Mouse (Mus musculus) ES-Bruce4 (cell line): ENCODE data around the gene Col4a1. TPM values are rescaled to one million over a fixed set of nuclear protein-coding genes. Genes with fewer than 3 reads are reported as not detected.

Experiments used
- H3K27ac ChIP-seq: 2 replicates; pipeline ENCODE4 v1.5.1; 2012; ENCODE audit warnings: low read length, inconsistent platforms; ENCODE audit not compliant: insufficient read depth
- H3K27me3 ChIP-seq: 2 replicates; pipeline ENCODE4 v1.6.1; 2012; ENCODE audit warnings: mild to moderate bottlenecking, low read length, inconsistent platforms; ENCODE audit not compliant: control insufficient read depth, poor library complexity, insufficient read depth, severe bottlenecking
- H3K36me3 ChIP-seq: 2 replicates; pipeline ENCODE4 v1.6.1; 2012; ENCODE audit warnings: inconsistent platforms, mild to moderate bottlenecking, low read length, moderate library complexity; ENCODE audit not compliant: control insufficient read depth, poor library complexity, insufficient read depth, severe bottlenecking
- H3K4me1 ChIP-seq: one replicate; pipeline ENCODE4 v1.8.1; 2011; ENCODE audit warnings: low read length; ENCODE audit not compliant: control insufficient read depth, insufficient read depth
- H3K4me3 ChIP-seq: 2 replicates; pipeline ENCODE4 v1.5.1; 2011; ENCODE audit warnings: low read depth, mild to moderate bottlenecking, low read length
- H3K9ac ChIP-seq: 2 replicates; pipeline ENCODE4 v1.6.1; 2012; ENCODE audit warnings: low read depth, mild to moderate bottlenecking, inconsistent platforms; ENCODE audit not compliant: poor library complexity, severe bottlenecking
- H3K9me3 ChIP-seq: replicated peaks from 2 replicates; pipeline ENCODE4 v1.6.1; 2012; ENCODE audit warnings: mild to moderate bottlenecking, low read length, inconsistent platforms; ENCODE audit not compliant: control insufficient read depth, poor library complexity, insufficient read depth, severe bottlenecking
- CTCF ChIP-seq: IDR thresholded peaks from one replicate; pipeline ENCODE4 v1.8.1; 2011; ENCODE audit warnings: low read depth, low read length
- EP300 ChIP-seq: IDR thresholded peaks from 2 replicates; pipeline ENCODE4 v1.6.1; 2011; ENCODE audit warnings: low read depth, low read length; ENCODE audit not compliant: insufficient read depth
- POLR2A ChIP-seq: IDR thresholded peaks from one replicate; pipeline ENCODE4 v1.8.1; 2011; ENCODE audit warnings: low read length; ENCODE audit not compliant: insufficient read depth
- polyA plus RNA-seq: library from polyadenylated mRNA; stranded (reverse); fragments of >200 nt; gene quantifications from 2 replicates; pipeline ENCODE4 v1.2.4, GENCODE M21; 2011; ENCODE audit warnings: low read depth; ENCODE audit not compliant: missing spikeins, insufficient read depth, insufficient read length

Gene Col4a1
- polyA plus RNA-seq, 1 experiment, result 56.3 TPM

GRCm38 (mm10) chr8:11279296-11279826 is 33.3 kb downstream of the Col4a1 start:
- H3K36me3 ChIP-seq, result no peaks in the 10 kb centered on the region
- H3K27ac ChIP-seq, result no peak overlapping the region
- H3K27me3 ChIP-seq, result peaks cover 2% of the 10 kb centered on the region; the same call in 1 of the 2 replicates
- 0 out of 2 replicates have a peak overlapping the region, but pooled peaks have one; percentile 3 for H3K9ac ChIP-seq
- H3K4me1 ChIP-seq, result peaks cover 2% of the 10 kb centered on the region
- no peak for TF ChIP-seq POLR2A
- TF ChIP-seq CTCF, result no peak
- TF ChIP-seq EP300, result no peak
- H3K4me3 ChIP-seq, result peak overlapping the region; percentile 39
- H3K9me3 ChIP-seq, result no peaks in the 10 kb centered on the region

- Histone ChIP-seq H3K27ac (no peak overlapping the region), H3K4me1 (peaks cover 2% of the 10 kb centered on the region), H3K27me3 (no peaks in the 10 kb centered on the region), H3K9me3 (no peaks in the 10 kb centered on the region), H3K4me3 (no peak overlapping the region), H3K36me3 (no peaks in the 10 kb centered on the region), H3K9ac (no peak overlapping the region)
- TF ChIP-seq EP300, result no peak
- no peak for TF ChIP-seq CTCF
- no peak for TF ChIP-seq POLR2A
Measured at GRCm38 (mm10) chr8:11278101-11278611, 34.5 kb downstream of the Col4a1 start.

DNA sequence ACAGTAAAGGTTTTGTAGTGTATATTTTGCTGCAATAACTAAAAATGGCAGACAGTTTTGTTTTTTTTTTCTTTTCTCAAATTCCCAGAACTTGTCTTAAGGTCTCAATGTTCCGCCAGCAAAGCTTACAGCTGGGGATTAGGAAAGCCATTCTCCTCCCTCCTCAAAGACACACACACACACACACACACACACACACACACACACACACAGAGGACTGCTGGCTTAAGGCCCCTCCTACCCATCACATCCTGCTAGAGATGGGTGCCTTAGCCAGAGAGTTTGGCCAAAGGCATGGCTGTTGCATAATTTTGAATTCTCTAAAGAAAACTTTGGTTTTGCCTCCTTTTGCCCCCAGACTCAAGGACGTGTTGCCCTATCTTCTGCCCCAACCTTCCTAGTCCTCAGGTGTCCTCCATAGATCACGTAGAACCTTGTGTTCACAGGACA is 35.0 kb downstream of the Col4a1 start:
- no peak overlapping the region for H3K4me3 ChIP-seq
- no peak for TF ChIP-seq CTCF
- TF ChIP-seq EP300, result no peak
- TF ChIP-seq POLR2A, result no peak
- no peaks in the 10 kb centered on the region for H3K27me3 ChIP-seq
- no peaks in the 10 kb centered on the region for H3K9me3 ChIP-seq
- H3K27ac ChIP-seq, result no peak overlapping the region
- no peaks in the 10 kb centered on the region for H3K36me3 ChIP-seq
- no peak overlapping the region for H3K9ac ChIP-seq
- peaks cover 2% of the 10 kb centered on the region for H3K4me1 ChIP-seq

- peaks cover 2% of the 10 kb centered on the region for H3K4me1 ChIP-seq
- H3K36me3 ChIP-seq, result no peaks in the 10 kb centered on the region
- no peak overlapping the region for H3K4me3 ChIP-seq
- TF ChIP-seq EP300 (no peak), CTCF (no peak), POLR2A (no peak)
- H3K9ac ChIP-seq, result no peak overlapping the region
- no peaks in the 10 kb centered on the region for H3K27me3 ChIP-seq
- no peak overlapping the region for H3K27ac ChIP-seq
- H3K9me3 ChIP-seq, result no peaks in the 10 kb centered on the region
Measured at GRCm38 (mm10) chr8:11276286-11276685, 36.3 kb downstream of the Col4a1 start.

GRCm38 (mm10) chr8:11274415-11274814 is 38.2 kb downstream of the Col4a1 start:
- Histone ChIP-seq H3K27me3 (no peaks in the 10 kb centered on the region), H3K9ac (no peak overlapping the region), H3K9me3 (no peaks in the 10 kb centered on the region), H3K4me1 (no peaks in the 10 kb centered on the region), H3K36me3 (no peaks in the 10 kb centered on the region), H3K27ac (no peak overlapping the region), H3K4me3 (no peak overlapping the region)
- TF ChIP-seq EP300 (no peak), CTCF (no peak), POLR2A (no peak)

GRCm38 (mm10) chr8:11273506-11274158 is 39.0 kb downstream of the Col4a1 start:
- Histone ChIP-seq H3K4me1 (no peaks in the 10 kb centered on the region), H3K27ac (no peak overlapping the region), H3K9ac (no peak overlapping the region), H3K36me3 (no peaks in the 10 kb centered on the region), H3K4me3 (no peak overlapping the region), H3K27me3 (no peaks in the 10 kb centered on the region), H3K9me3 (no peaks in the 10 kb centered on the region)
- TF ChIP-seq EP300, result no peak
- no peak for TF ChIP-seq POLR2A
- no peak for TF ChIP-seq CTCF
